Mouse (Mus musculus) CH12.LX (cell line): Measurements from ENCODE around the gene Spa17. TPM values are rescaled to one million over a fixed set of nuclear protein-coding genes. Genes with fewer than 3 reads are reported as not detected.

Experiments used
- DNase-seq: peaks from one replicate; pipeline ENCODE4 v3.0.0-alpha.2; 2013; ENCODE audit errors: extremely low read depth
- H3K27ac ChIP-seq: 2 replicates; pipeline ENCODE4 v1.5.1; 2012; ENCODE audit warnings: low read depth, mild to moderate bottlenecking, control low read depth, moderate library complexity; ENCODE audit not compliant: insufficient read depth
- H3K27me3 ChIP-seq: replicated peaks from 2 replicates; pipeline ENCODE3; 2012; ENCODE audit warnings: inconsistent platforms
- H3K36me3 ChIP-seq, 2 experiments: replicated peaks in 1 of 2; 2 replicates each; pipeline versions ENCODE3 to v1.6.1; 2012; ENCODE audit warnings: inconsistent platforms in 1 of 2, low read length in 1 of 2, mild to moderate bottlenecking in 1 of 2, mixed read lengths in 1 of 2, moderate library complexity in 1 of 2; ENCODE audit not compliant: control insufficient read depth in 1 of 2, insufficient read depth in 1 of 2
- H3K4me1 ChIP-seq, 2 experiments: 2 replicates each; pipeline ENCODE4 v1.6.1; 2012; ENCODE audit warnings: inconsistent platforms in 1 of 2, moderate library complexity in 1 of 2; ENCODE audit not compliant: insufficient read depth in 2 of 2, control insufficient read depth in 1 of 2
- H3K4me2 ChIP-seq: 2 replicates; pipeline ENCODE4 v1.6.1; 2012; ENCODE audit warnings: low read depth, mild to moderate bottlenecking, control low read depth; ENCODE audit not compliant: poor library complexity, insufficient read depth, severe bottlenecking
- H3K4me3 ChIP-seq, 3 experiments: fragments of 150-350 bp in 1 of 3; sonication (generic) in 1 of 3; replicated peaks in 1 of 3; 2 replicates each; pipeline versions ENCODE3 to v1.5.1; 2011 to 2012; ENCODE audit warnings: low read depth in 2 of 3, low read length in 2 of 3, mild to moderate bottlenecking in 2 of 3, moderate library complexity in 2 of 3, control low read depth in 1 of 3, improper control_type of control experiment in 1 of 3, inconsistent platforms in 1 of 3, mixed read lengths in 1 of 3; ENCODE audit not compliant: poor library complexity in 1 of 3
- H3K79me2 ChIP-seq: replicated peaks from 2 replicates; pipeline ENCODE4 v1.6.1; 2012; ENCODE audit warnings: mild to moderate bottlenecking, moderate library complexity; ENCODE audit not compliant: control insufficient read depth, poor library complexity, insufficient read depth, severe bottlenecking; ENCODE audit errors: extremely low read depth
- H3K9ac ChIP-seq: 2 replicates; pipeline ENCODE4 v1.6.1; 2012; ENCODE audit warnings: low read depth, mild to moderate bottlenecking, control low read depth, moderate library complexity; ENCODE audit not compliant: insufficient read depth
- H3K9me3 ChIP-seq: replicated peaks from 2 replicates; pipeline ENCODE3; 2012; ENCODE audit warnings: low read length, inconsistent platforms, mixed read lengths
- BHLHE40 ChIP-seq: IDR thresholded peaks from 2 replicates; pipeline ENCODE4 v1.6.1; 2011; ENCODE audit warnings: mild to moderate bottlenecking, low read depth, low read length, improper control_type of control experiment
- CHD1 ChIP-seq: IDR thresholded peaks from 2 replicates; pipeline ENCODE4 v1.6.1; 2012; ENCODE audit warnings: low read depth, low read length, improper control_type of control experiment, inconsistent platforms
- CTCF ChIP-seq, 2 experiments: IDR thresholded peaks in 1 of 2; conservative IDR thresholded peaks in 1 of 2; 2 replicates each; pipeline ENCODE4 v1.5.1; 2011 to 2012; ENCODE audit warnings: low read depth in 2 of 2, low read length in 2 of 2, improper control_type of control experiment in 1 of 2, inconsistent platforms in 1 of 2, mild to moderate bottlenecking in 1 of 2, moderate library complexity in 1 of 2
- E2F4 ChIP-seq: IDR thresholded peaks from 2 replicates; pipeline ENCODE4 v1.6.1; 2011; ENCODE audit warnings: low read depth, low read length, improper control_type of control experiment; ENCODE audit not compliant: insufficient replicate concordance
- MAX ChIP-seq: IDR thresholded peaks from 2 replicates; pipeline ENCODE4 v1.6.1; 2011; ENCODE audit warnings: low read length, improper control_type of control experiment
- MAZ ChIP-seq: IDR thresholded peaks from 2 replicates; pipeline ENCODE4 v1.6.1; 2012; ENCODE audit warnings: low read depth, mild to moderate bottlenecking, inconsistent platforms, low read length, improper control_type of control experiment, moderate library complexity
- MYC ChIP-seq: IDR thresholded peaks from 2 replicates; pipeline ENCODE4 v1.6.1; 2011; ENCODE audit warnings: low read depth, mild to moderate bottlenecking, improper control_type of control experiment, low read length
- NELFE ChIP-seq: IDR thresholded peaks from 2 replicates; pipeline ENCODE4 v1.6.1; 2011; ENCODE audit warnings: low read depth, low read length, improper control_type of control experiment
- SIN3A ChIP-seq: IDR thresholded peaks from 2 replicates; pipeline ENCODE4 v1.6.1; 2012; ENCODE audit warnings: low read length, improper control_type of control experiment, inconsistent platforms
- SMC3 ChIP-seq: IDR thresholded peaks from 2 replicates; pipeline ENCODE4 v1.6.1; 2011; ENCODE audit warnings: low read depth, low read length, improper control_type of control experiment
- TCF12 ChIP-seq: IDR thresholded peaks from 2 replicates; pipeline ENCODE4 v1.6.1; 2014; ENCODE audit warnings: low read depth, mild to moderate bottlenecking, inconsistent platforms, low read length, improper control_type of control experiment
- UBTF ChIP-seq: IDR thresholded peaks from 2 replicates; pipeline ENCODE4 v1.6.1; 2012; ENCODE audit warnings: low read depth, mild to moderate bottlenecking, inconsistent platforms, low read length, improper control_type of control experiment, moderate library complexity
- USF1 ChIP-seq: IDR thresholded peaks from 2 replicates; pipeline ENCODE4 v1.6.1; 2014; ENCODE audit warnings: low read depth, mild to moderate bottlenecking, inconsistent platforms, low read length, improper control_type of control experiment
- USF2 ChIP-seq: conservative IDR thresholded peaks from 2 replicates; pipeline ENCODE4 v1.6.1; 2011; ENCODE audit warnings: low read depth, low read length, improper control_type of control experiment
- dilution Hi-C: fragments of 300-500 bp; cut with MboI; formaldehyde crosslinking; loops from 2 replicates; pipeline ENCODE4 v1.14.3; 2020; ENCODE audit warnings: low sequenced_read_pairs; ENCODE audit not compliant: extremely low pct_unique_long_range_greater_than_20kb, extremely low pct_ligation_motif_present
- in situ Hi-C: fragments of 300-500 bp; cut with MboI; formaldehyde crosslinking; loops from 3 replicates; pipeline ENCODE4 v1.14.3; 2019; ENCODE audit warnings: low sequenced_read_pairs, low pct_ligation_motif_present, low pct_unique_long_range_greater_than_20kb, mixed read lengths
- polyA plus RNA-seq: library from polyadenylated mRNA; unstranded; fragments of >175 nt; gene quantifications from 2 replicates; pipeline ENCODE4 v1.2.1, GENCODE M21; 2012; ENCODE audit warnings: low read depth; ENCODE audit not compliant: insufficient read length
- total RNA-seq, 2 experiments: library from RNA; depleted of rRNA; stranded (reverse); fragments of 300-350 nt in 1 of 2; fragments of >200 nt in 1 of 2; gene quantifications; 2 replicates each; pipeline ENCODE4 v1.2.3; 2012 to 2014

The Spa17 gene
- total and polyA plus RNA-seq, 3 experiments, result 0.47 to 3.2 (median 1.4) TPM

GRCm38 (mm10) chr9:37590381-37590780 is 23.1 kb downstream of the Spa17 start:
- dilution Hi-C loops (no loop called here), in situ Hi-C loops (no loop called here)
- H3K27me3 ChIP-seq, result peaks cover 4% of the 10 kb centered on the region
- peak; percentile 28; the same call in 1 of the 2 replicates for TF ChIP-seq BHLHE40
- TF ChIP-seq SIN3A, result no peak
- TF ChIP-seq TCF12, result no peak
- TF ChIP-seq USF1, result 0 out of 2 replicates have a peak, but pooled peaks have one; percentile 10
- H3K79me2 ChIP-seq, result no peaks in the 10 kb centered on the region
- H3K9ac ChIP-seq, result no peak overlapping the region
- no peaks in the 10 kb centered on the region for H3K36me3 ChIP-seq
- H3K4me1 ChIP-seq, result 0 out of 4 replicates have a peak, but pooled peaks cover under 1 to 2% of the 10 kb centered on the region in 2 experiments
- no peak for DNase-seq
- no peak overlapping the region for H3K4me3 ChIP-seq
- peaks cover 3% of the 10 kb centered on the region for H3K9me3 ChIP-seq
- no peak overlapping the region for H3K4me2 ChIP-seq
- H3K27ac ChIP-seq, result no peak overlapping the region

GRCm38 (mm10) chr9:37586718-37587117 is 26.8 kb downstream of the Spa17 start:
- TF ChIP-seq CTCF (conservative IDR thresholded peaks at IDR 0.05 in 1 of 2, IDR thresholded peaks at IDR 0.05 in 1 of 2; ENCODE audit: low read depth in 2 of 2, low read length in 2 of 2) (no peak), CHD1 (no peak), MYC (no peak), E2F4 (no peak), NELFE (no peak), UBTF (no peak), SMC3 (no peak), BHLHE40 (no peak), MAX (no peak), MAZ (no peak), USF2 (no peak)
- peaks cover 2% of the 10 kb centered on the region for H3K27me3 ChIP-seq
- H3K4me3 ChIP-seq, result no peak overlapping the region
- dilution Hi-C loops, result no loop called here
- H3K9ac ChIP-seq, result no peak overlapping the region
- no peak for DNase-seq
- H3K9me3 ChIP-seq, result peaks cover 3% of the 10 kb centered on the region
- H3K27ac ChIP-seq, result no peak overlapping the region
- peaks cover 4 to 16% of the 10 kb centered on the region in 2 experiments; a peak in 3 of 4 replicates for H3K4me1 ChIP-seq
- no peaks in the 10 kb centered on the region for H3K36me3 ChIP-seq
- H3K4me2 ChIP-seq, result no peak overlapping the region
- in situ Hi-C loops, result no loop called here
- H3K79me2 ChIP-seq, result no peaks in the 10 kb centered on the region

- H3K79me2 ChIP-seq, result no peaks in the 10 kb centered on the region
- H3K4me1 ChIP-seq, result peaks cover 4 to 20% of the 10 kb centered on the region in 2 experiments; a peak in 3 of 4 replicates
- no peak overlapping the region for H3K27ac ChIP-seq
- peak; percentile 37 for DNase-seq
- H3K9me3 ChIP-seq, result no peaks in the 10 kb centered on the region
- H3K4me2 ChIP-seq, result peak overlapping the region; percentile 29
- TF ChIP-seq BHLHE40 (peak; percentile 81), USF1 (no peak)
- dilution Hi-C loops, result no loop called here
- no peaks in the 10 kb centered on the region for H3K36me3 ChIP-seq
- in situ Hi-C loops, result no loop called here
- H3K4me3 ChIP-seq, result no peak overlapping the region
- peaks cover 2% of the 10 kb centered on the region for H3K27me3 ChIP-seq
- no peak overlapping the region for H3K9ac ChIP-seq
Observed at GRCm38 (mm10) chr9:37583594-37583993, 29.9 kb downstream of the Spa17 start.
